ENCODE assay signal across 7 mouse cellular contexts in the genomic region with DNA sequence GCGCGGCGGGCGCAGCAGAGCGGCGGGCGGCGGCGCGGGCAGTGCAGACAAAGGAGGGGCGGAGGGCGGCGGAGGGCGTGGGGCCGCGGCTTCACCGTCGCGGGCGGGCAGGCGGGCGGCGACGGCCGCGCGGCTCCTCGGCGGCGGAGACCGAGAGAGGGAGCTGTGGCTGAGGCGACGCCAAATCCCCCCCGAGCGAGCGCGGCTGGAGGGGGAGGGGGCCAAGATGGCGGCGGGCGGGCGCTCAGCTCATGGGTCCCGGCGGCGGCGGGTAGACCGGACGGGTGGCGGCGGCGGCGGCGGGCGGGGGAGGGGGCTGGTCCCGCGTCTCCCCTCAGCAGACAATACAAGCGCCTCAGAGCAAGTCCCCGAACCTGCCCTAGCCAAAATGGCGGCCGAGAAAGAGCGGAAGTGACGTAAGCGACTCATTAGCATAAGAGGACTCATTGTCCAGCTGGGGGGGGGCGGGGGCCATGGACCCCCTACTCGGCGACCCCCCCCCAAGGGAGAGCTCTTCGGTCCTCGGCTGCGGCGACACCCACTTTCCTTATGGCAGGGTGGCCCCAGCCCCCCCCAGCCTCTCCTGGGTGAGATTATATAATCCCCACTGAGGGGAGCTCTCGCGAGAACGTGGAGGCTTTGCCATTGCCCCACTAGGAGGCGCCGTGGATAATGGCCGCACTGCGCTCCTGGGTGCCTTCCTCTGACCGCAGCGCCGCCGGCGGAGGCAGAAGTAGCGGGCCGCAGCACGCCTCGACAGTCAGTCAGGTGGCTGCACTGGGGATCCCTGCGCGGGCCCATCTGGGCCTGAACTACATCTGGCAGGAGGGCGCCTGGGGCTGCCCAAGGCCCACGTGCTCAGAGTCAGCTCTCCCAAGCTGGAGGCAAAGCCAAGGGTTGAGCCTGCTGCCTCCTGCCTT. TPM values are rescaled to one million over a fixed set of nuclear protein-coding genes. Genes with fewer than 3 reads are reported as not detected.
A peak's percentile ranks its signal among the peaks of the same experiment; 100 is the strongest.
DNase-seq lines count a peak whose midpoint lies in the region; ATAC-seq lines count a peak whose summit lies in the region.

A gene (minus strand): TSS at position 388 of the 920 bp plus-strand sequence.

- H3K9ac ChIP-seq in embryonic facial prominence, embryonic 12.5 days, result peak within 1 kb of the TSS; percentile 100
- H3K9ac ChIP-seq in limb, embryonic 11.5 days (ENCODE audit: low read length), result peak within 1 kb of the TSS; percentile 100
- peak within 1 kb of the TSS; percentile 100 for H3K9ac ChIP-seq in midbrain, embryonic 14.5 days (replicated peaks; ENCODE audit: low read length)

- no peaks in the 10 kb centered on the region for H3K9me3 ChIP-seq in embryonic facial prominence, embryonic 12.5 days
- no peaks in the 10 kb centered on the region for H3K9me3 ChIP-seq in limb, embryonic 11.5 days (ENCODE audit: control insufficient read depth, low read length)
- no peaks in the 10 kb centered on the region for H3K9me3 ChIP-seq in midbrain, embryonic 14.5 days (ENCODE audit: control insufficient read depth, low read length)

- H3K4me2 ChIP-seq in embryonic facial prominence, embryonic 12.5 days (replicated peaks), result peak within 1 kb of the TSS; percentile 88
- H3K4me2 ChIP-seq in limb, embryonic 11.5 days (ENCODE audit: low read depth, severe bottlenecking), result peak within 1 kb of the TSS; percentile 77
- peak within 1 kb of the TSS; percentile 85 for H3K4me2 ChIP-seq in midbrain, embryonic 14.5 days (ENCODE audit: low read length)

- ATAC-seq in embryonic facial prominence, embryonic 12.5 days (ENCODE audit: insufficient number of reproducible peaks, insufficient read depth, low FRiP score, low TSS enrichment), result peak; percentile 88
- ATAC-seq in limb, embryonic 11.5 days (ENCODE audit: insufficient number of reproducible peaks, low FRiP score, low TSS enrichment, low read depth), result peak; percentile 90
- peak; percentile 90 for ATAC-seq in midbrain, embryonic 14.5 days (ENCODE audit: low FRiP score, low TSS enrichment)

- peak within 1 kb of the TSS; percentile 99 for H3K4me3 ChIP-seq in embryonic facial prominence, embryonic 12.5 days
- peak within 1 kb of the TSS; percentile 100 for H3K4me3 ChIP-seq in limb, embryonic 11.5 days (ENCODE audit: low read depth, low read length)
- H3K4me3 ChIP-seq in midbrain, embryonic 14.5 days (replicated peaks; ENCODE audit: low read depth, low read length), result peak within 1 kb of the TSS; percentile 96

- H3K4me1 ChIP-seq in embryonic facial prominence, embryonic 12.5 days, result peaks cover 11% of the 10 kb centered on the region
- H3K4me1 ChIP-seq in limb, embryonic 11.5 days (ENCODE audit: control insufficient read depth, insufficient read depth, low read length), result peaks cover 5% of the 10 kb centered on the region
- peaks cover 22% of the 10 kb centered on the region for H3K4me1 ChIP-seq in midbrain, embryonic 14.5 days (ENCODE audit: control insufficient read depth, insufficient read depth, low read length)

- under 1% methylated on average over 55 of the region's 89 CpGs for WGBS in embryonic facial prominence, embryonic 12.5 days
- under 1% methylated on average over 74 of the region's 89 CpGs for WGBS in limb, embryonic 11.5 days
- under 1% methylated on average over 68 of the region's 89 CpGs for WGBS in midbrain, embryonic 14.5 days

- DNase-seq in adrenal gland, postnatal 25 days, result peak; percentile 92
- DNase-seq in heart, adult 11 months, result peak; percentile 100
- DNase-seq in kidney, adult 18-20 months, result peak; percentile 96
- DNase-seq in limb, embryonic 11.5 days (ENCODE audit: low spot score), result peak; percentile 99
- peak; percentile 98 for DNase-seq in midbrain, embryonic 14.5 days
- DNase-seq in spleen, adult 18-20 months, result peak; percentile 93 to 95

- peaks cover 46% of the 10 kb centered on the region for H3K36me3 ChIP-seq in embryonic facial prominence, embryonic 12.5 days
- peaks cover 17% of the 10 kb centered on the region for H3K36me3 ChIP-seq in limb, embryonic 11.5 days (ENCODE audit: control insufficient read depth, insufficient read depth, low read length)
- peaks cover 47% of the 10 kb centered on the region for H3K36me3 ChIP-seq in midbrain, embryonic 14.5 days (ENCODE audit: control insufficient read depth, insufficient read depth, low read length)

- peak within 1 kb of the TSS; percentile 99 for H3K27ac ChIP-seq in embryonic facial prominence, embryonic 12.5 days
- peak within 1 kb of the TSS; percentile 100 for H3K27ac ChIP-seq in limb, embryonic 11.5 days (replicated peaks; ENCODE audit: low read depth, low read length)
- H3K27ac ChIP-seq in midbrain, embryonic 14.5 days (replicated peaks; ENCODE audit: low read depth, low read length), result peak within 1 kb of the TSS; percentile 100

- no peaks in the 10 kb centered on the region for H3K27me3 ChIP-seq in embryonic facial prominence, embryonic 12.5 days
- H3K27me3 ChIP-seq in limb, embryonic 11.5 days (ENCODE audit: control insufficient read depth, insufficient read depth, low read length), result no peaks in the 10 kb centered on the region
- H3K27me3 ChIP-seq in midbrain, embryonic 14.5 days (ENCODE audit: control insufficient read depth, insufficient read depth, low read length), result no peaks in the 10 kb centered on the region

RNA-seq across cellular contexts. Expression of the gene that starts here (rescaled TPM):
- 61.3 and 81.5 TPM in 2 replicates for total RNA-seq in adrenal gland, postnatal 25 days (2021)
- polyA plus RNA-seq in embryonic facial prominence, embryonic 12.5 days (2016; fragmentation: Nextera tagmentation; extraction: Ambion mirVana), result 10.9 and 20.4 TPM in 2 replicates
- polyA plus RNA-seq in limb, embryonic 11.5 days (2014; fragmentation: Nextera tagmentation; extraction: Ambion mirVana), result 12.2 and 19.8 TPM in 2 replicates
- 4.5 and 5.8 TPM in 2 replicates for polyA plus RNA-seq in midbrain, embryonic 14.5 days (2014; fragmentation: Nextera tagmentation; extraction: Ambion mirVana)

Comparison
In these comparisons a context has a peak if more than half of its experiments do, and no peak if none do; other contexts are left out.
1. Peak in every context shown above with its lines: DNase-seq, ATAC-seq, H3K4me3 ChIP-seq and H3K27ac ChIP-seq.